Mouse (Mus musculus) C2C12 (cell line): ENCODE measurements around the gene Clasp2.

ENCODE experiments used
- CTCF ChIP-seq: IDR thresholded peaks from one replicate; pipeline ENCODE4 v1.5.1; 2011; ENCODE audit not compliant: control insufficient read depth, insufficient read depth, insufficient read length
- MAX ChIP-seq: IDR thresholded peaks from one replicate; pipeline ENCODE4 v1.6.1; 2011; ENCODE audit warnings: mild to moderate bottlenecking, control low read depth
- MYOG ChIP-seq: IDR thresholded peaks from one replicate; pipeline ENCODE4 v1.6.1; 2011; ENCODE audit not compliant: control insufficient read depth, insufficient read length; ENCODE audit errors: extremely low read depth
- USF1 ChIP-seq: IDR thresholded peaks from one replicate; pipeline ENCODE4 v1.6.1; 2011; ENCODE audit warnings: low read depth, mild to moderate bottlenecking, control low read depth, moderate library complexity

DNA sequence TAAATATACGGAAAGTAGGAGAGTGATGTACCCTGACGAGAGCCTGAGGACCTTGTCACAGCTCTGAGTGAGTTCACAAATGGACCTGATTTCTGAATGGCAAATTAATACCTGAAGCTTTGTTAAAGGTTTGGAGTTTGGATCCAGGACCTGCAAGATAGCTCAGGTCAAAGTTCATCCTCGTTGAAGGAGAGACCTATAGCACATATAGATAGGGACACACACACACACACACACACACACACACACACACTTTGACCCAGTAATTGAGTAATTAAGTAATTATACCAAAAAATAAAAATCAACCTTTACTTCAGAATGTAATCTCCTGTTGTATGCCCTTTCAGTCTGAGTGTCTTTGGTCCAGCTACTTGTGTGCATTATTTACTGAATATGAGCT is 114.2 kb downstream of the Clasp2 start:
- TF ChIP-seq CTCF: no peak
- TF ChIP-seq MAX: no peak
- TF ChIP-seq USF1: no peak
- TF ChIP-seq MYOG: no peak
